Mouse (Mus musculus): ENCODE results near the gene Ptpn21. TPM values are rescaled to one million over a fixed set of nuclear protein-coding genes. Genes with fewer than 3 reads are reported as not detected.

Ptpn21 gene
- polyA plus RNA-seq (2012; rRNA removed): 10.9 and 13.9 TPM in 2 replicates

- 1% methylated on average over 75 of the region's 75 CpGs for WGBS
- no peak for DNase-seq (ENCODE audit: low read depth, low spot score)
Measured at GRCm38 (mm10) chr12:98736951-98737800, at the start of gene Ptpn21. Gene Ptpn21 (minus strand): TSS chr12:98737405.

DNA sequence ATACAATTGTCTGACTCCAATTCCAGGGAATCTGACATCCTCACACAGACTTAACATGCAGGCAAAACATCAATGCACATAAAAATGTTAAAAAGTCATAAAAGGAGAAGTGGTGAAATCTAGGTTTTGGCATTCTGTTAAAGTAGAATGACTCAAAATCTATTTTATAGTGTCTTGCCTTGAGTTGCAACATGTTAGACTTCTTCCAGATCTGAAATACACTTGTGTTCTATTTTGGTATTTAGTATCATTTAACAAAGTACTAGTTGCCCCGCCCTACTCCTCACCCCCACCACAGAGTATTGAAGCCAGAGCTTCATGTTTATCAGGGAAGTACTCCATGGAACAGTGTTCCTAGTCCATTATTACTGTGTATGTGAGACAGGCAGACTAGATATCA is 47.0 kb upstream of the Ptpn21 start:
- 100% methylated on average over 1 of the region's 1 CpGs for WGBS
- no peak for DNase-seq (ENCODE audit: low read depth, low spot score)

DNA sequence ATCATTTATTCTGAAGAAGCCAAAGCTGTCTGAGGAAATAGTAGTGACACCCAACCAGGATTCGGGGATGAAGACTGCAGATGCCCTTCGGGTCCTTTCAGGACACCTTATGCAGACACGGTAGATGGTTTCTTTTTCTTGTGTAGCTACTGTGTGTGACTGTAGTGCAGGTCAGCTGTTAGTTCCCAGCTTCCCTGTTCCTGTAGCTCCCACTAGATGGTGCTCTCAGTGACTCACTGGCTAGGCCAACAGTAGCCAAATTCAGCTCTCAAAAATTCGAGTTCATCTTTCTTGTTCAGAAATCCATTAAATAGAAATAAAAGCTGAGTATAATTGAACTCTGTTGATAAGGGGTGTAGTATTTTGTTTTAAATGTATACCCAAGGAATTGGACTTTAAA is 41.9 kb upstream of the Ptpn21 start:
- WGBS: 75% methylated on average over 4 of the region's 4 CpGs
- no peak for DNase-seq (ENCODE audit: low read depth, low spot score)

- DNase-seq (ENCODE audit: low read depth, low spot score): no peak
- 70% methylated on average over 3 of the region's 3 CpGs for whole genome bisulfite sequencing
Measured at GRCm38 (mm10) chr12:98777509-98777908, 40.3 kb upstream of the Ptpn21 start.

- 95% methylated on average over 2 of the region's 2 CpGs for WGBS
- DNase-seq (ENCODE audit: low read depth, low spot score): no peak
Measured at GRCm38 (mm10) chr12:98766241-98766640, 29.0 kb upstream of the Ptpn21 start.

DNA sequence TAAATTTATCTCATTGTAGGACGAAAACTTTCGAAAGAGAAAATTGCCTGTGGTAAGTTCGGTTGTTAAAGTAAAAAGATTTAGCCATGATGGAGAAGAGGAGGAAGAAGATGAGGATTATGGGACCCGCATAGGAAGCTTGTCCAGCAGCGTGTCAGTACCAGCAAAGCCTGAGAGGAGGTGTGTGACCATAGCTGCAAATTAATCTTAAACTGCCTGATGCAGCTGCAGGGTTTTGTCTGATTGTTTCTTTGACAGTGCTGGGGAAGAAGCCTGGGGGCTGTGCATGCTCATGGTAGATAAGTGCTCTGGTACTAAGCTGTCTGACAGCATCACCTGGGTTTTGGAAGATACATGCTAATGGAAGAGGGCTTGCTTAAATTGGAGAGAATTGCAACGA is 22.5 kb upstream of the Ptpn21 start:
- no peak for DNase-seq (ENCODE audit: low read depth, low spot score)
- WGBS: 92% methylated on average over 6 of the region's 6 CpGs

GRCm38 (mm10) chr12:98757636-98758035 is 20.4 kb upstream of the Ptpn21 start:
- no peak for DNase-seq (ENCODE audit: low read depth, low spot score)
- WGBS: 80% methylated on average over 6 of the region's 6 CpGs

DNA sequence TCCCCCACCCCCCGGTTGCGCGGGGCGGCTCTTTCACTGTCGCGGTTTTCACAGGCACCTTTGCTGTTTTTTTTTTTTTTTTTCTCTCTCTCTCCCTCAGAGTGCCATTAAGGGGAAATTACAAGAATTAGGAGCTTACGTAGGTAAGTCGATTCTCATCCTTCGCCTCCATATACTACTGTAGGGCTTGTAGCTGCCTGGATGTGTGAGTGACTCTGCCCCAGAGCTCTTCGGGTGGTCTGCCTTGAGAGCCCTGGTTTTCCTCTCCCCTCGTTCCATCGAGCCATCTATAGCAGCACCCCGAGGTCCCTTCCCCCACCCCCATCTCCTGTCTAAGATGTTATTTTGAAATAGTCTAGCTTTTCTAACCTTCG is 10.2 kb upstream of the Ptpn21 start:
- WGBS: 1% methylated on average over 14 of the region's 14 CpGs
- DNase-seq (ENCODE audit: low read depth, low spot score): no peak

DNA sequence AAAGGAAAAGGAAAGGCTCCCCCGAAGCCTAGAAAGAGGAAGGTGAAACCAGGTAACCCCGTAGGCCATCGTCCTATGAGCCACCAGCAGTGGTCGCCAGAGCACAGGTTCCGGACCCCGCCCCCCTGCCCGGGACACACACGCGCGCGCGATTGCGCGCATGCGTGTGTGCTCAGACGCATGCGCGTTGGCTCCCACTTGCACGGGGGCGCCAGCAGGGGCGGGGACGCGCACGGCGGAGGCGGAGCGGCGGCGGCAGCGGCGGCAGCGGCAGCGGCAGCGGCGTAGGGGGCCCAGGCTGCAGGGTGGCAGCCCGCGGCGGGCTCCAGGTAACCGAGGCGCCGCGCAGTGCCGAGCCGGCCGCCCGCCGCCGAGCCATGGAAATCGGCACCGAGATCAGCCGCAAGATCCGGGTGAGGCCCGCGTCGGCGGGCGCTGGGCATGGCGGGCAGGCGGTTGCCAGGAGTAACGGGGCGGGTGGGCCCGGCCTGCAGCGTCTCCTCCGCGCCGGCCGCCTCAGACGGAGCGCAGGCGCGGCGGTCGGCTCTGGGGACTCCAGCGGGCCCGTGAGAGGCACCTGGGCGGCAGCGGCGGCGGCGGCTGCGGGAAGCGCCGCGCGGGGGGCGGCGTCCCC is 9.7 kb upstream of the Ptpn21 start, which contains the start of gene Zc3h14:
Zc3h14 (plus strand) TSS at position 219 of the 634 bp plus-strand sequence.
- WGBS: under 1% methylated on average over 87 of the region's 87 CpGs
- DNase-seq (ENCODE audit: low read depth, low spot score): no peak

DNA sequence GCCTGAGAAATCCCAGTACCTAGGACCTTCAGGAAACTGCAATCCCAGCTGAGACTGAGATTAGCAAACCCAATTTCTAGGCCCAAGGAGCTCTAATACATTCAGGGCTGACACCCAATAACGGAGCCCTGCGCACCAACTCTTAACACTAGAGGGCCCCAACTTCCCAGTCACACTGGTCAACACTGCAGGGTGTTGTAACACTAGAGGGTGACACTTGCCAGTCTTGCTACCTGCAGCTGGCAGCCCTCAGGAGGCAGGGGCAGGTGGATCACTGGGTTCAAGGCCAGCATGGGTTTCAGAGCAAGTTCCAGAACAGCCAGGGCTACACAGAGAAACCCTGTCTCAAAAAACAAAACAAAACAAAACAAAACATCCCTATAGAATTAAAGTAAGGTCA is 8.9 kb upstream of the Ptpn21 start:
- 13% methylated on average over 2 of the region's 2 CpGs for WGBS

DNA sequence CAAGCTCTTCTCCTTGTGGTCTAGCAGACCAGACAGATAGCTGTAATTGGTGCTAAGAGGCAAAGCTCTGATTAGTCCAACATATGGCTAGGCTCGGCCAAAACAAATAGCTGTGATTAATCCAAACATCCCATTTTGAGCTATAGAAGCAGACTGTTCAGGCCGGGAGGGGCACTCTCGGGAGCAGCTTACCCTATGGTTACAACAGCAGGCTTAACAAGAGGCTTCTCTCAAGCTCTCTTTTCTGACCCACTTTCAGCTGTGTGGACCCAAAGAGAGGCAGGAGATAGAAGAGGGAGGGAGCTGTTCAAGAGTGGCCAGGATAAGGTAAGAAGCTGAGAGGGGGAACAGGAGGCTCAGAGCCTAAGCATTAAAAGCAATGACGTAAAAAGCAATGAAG is 8.4 kb upstream of the Ptpn21 start:
- no peak for DNase-seq (ENCODE audit: low read depth, low spot score)

More for the DNA sequence above, 8.9 kb upstream of the Ptpn21 start:
- DNase-seq (ENCODE audit: low read depth, low spot score): no peak

DNA sequence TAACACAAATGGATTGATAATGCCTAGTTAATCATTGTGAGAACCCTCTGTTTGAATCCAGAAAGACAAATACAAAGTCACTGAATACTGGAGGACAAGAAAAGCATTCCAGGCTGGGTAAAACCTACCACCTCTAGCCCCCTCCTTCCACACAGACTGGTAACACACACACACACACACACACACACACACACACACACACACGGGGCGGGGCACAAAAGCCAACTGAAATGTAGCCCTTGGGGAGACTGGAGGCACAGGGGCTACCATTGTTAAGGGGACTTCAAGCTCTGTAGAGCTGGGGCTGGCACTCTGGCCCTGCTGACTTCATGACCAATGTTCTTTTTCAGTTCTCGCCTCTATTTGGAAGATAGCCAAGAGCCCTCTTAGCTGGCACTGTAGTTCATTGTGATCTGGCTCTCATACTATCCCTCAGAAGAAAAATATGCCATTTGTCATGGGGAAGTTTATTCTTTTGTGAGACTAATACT is 3.9 kb upstream of the Ptpn21 start:
- 23% methylated on average over 3 of the region's 3 CpGs for WGBS
- no peak for DNase-seq (ENCODE audit: low read depth, low spot score)

More for the DNA sequence above, 8.4 kb upstream of the Ptpn21 start:
- 54% methylated on average over 4 of the region's 4 CpGs for WGBS

- DNase-seq (ENCODE audit: low read depth, low spot score): no peak
- 14% methylated on average over 7 of the region's 7 CpGs for WGBS
Measured at GRCm38 (mm10) chr12:98737801-98738350, 671 bp upstream of the Ptpn21 start.

GRCm38 (mm10) chr12:98734880-98735801 is 2.1 kb downstream of the Ptpn21 start:
- WGBS: 13% methylated on average over 22 of the region's 22 CpGs
- DNase-seq (ENCODE audit: low read depth, low spot score): no peak

DNA sequence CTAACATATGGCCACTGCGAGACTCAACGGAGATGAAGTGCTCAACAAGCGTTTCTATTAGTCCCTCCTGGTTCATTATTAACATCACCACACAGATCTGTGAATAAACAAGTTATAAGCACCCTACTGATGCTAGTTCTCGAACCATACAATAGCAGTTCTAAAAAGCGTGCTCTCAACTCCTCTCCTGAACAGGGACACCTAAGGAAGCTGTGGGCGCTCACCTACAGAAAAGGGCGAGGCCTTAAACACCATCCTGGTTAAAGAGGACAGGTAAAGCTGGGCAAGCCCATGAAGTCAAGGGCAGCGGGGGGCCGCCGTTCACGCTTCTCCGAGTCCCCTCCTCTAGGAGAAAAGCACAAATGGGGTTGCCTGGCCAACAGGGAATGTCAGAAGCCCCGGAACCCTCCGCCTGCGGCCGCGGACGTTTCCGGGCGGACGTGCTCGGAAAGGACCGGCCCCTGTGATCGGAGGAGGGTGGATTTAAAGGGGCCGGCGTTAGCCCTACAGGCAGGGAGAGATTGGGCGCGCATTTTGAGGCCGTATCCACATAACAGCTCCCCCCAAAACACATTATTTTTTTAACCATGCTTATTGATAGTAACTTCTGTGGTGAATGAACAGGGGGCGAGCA is 2.8 kb downstream of the Ptpn21 start:
- 1% methylated on average over 30 of the region's 30 CpGs for WGBS
- no peak for DNase-seq (ENCODE audit: low read depth, low spot score)

DNA sequence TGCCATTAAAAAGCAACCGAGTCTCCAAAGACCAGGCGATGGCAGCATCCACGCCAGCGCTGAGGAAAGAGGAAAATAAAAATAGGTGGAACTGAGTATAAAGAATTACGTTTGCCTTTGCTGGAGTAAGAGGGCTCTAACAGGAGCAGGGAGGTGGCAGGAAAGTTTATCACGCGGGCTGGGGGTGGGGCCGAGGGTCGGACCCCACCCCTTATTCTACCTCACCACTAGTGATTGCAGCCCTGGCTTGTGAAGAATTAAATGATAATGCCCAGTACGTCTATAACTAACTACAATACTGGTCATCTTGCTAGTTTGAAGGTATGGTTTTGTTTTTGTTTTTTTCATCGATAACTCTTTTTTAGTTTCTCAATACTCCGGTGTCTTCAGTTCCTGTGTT is 3.4 kb downstream of the Ptpn21 start:
- 14% methylated on average over 12 of the region's 12 CpGs for WGBS
- DNase-seq (ENCODE audit: low read depth, low spot score): no peak

GRCm38 (mm10) chr12:98733165-98733564 is 4.0 kb downstream of the Ptpn21 start:
- WGBS: 68% methylated on average over 3 of the region's 3 CpGs
- no peak for DNase-seq (ENCODE audit: low read depth, low spot score)

- DNase-seq (ENCODE audit: low read depth, low spot score): no peak
- 89% methylated on average over 11 of the region's 11 CpGs for WGBS
Measured at GRCm38 (mm10) chr12:98730682-98731081, 6.5 kb downstream of the Ptpn21 start.

DNA sequence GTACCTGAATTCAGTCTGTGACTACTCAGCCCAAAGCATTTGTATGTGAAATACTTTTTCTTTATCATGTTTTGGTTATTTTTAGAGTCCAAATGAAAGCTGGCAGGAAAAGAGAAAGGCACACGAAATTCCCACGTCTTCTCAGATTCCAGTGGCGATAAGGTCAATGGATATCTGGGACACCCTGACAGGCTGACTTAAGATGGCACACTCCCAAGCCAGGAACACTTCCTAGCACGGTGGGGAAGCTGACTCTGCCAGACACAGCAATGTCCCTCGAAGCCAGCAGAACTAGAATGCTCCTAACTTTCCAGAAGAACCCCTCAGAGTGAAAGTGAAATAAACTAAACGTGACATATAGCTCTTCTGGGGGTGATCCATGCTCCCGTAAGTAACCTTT is 10.0 kb downstream of the Ptpn21 start:
- no peak for DNase-seq (ENCODE audit: low read depth, low spot score)
- 75% methylated on average over 7 of the region's 7 CpGs for WGBS

Measured in large intestine, adult 2 months (tissue).